Mouse (Mus musculus) heart, embryonic 11.5 days (tissue): ENCODE measurements at regions not wholly inside any gene's neighbourhood (a gene's known extent, or its start where the extent isn't known, plus 50 kb on each side); places are given as distances from the start of the nearest gene placed in this dataset.

Source experiments
- ATAC-seq: fragments of 200-750 bp; cut with Nextera tagmentation; replicated peaks from 2 replicates; pipeline ENCODE4 v1.8.0; 2017; ENCODE audit warnings: moderate library complexity; ENCODE audit not compliant: insufficient number of reproducible peaks, low FRiP score, low TSS enrichment
- H3K27ac ChIP-seq: fragments of 300-500 bp; sonication (generic); 2 replicates; pipeline ENCODE4 v1.5.1; 2014; ENCODE audit warnings: mild to moderate bottlenecking, low read depth, low read length
- H3K27me3 ChIP-seq: fragments of 300-500 bp; sonication (generic); 2 replicates; pipeline ENCODE4 v1.6.1; 2014; ENCODE audit warnings: mild to moderate bottlenecking, low read length, mixed read lengths; ENCODE audit not compliant: control insufficient read depth, insufficient read depth
- H3K36me3 ChIP-seq: fragments of 300-500 bp; sonication (generic); 2 replicates; pipeline ENCODE4 v1.6.1; 2014; ENCODE audit warnings: mild to moderate bottlenecking, low read length, moderate library complexity, mixed read lengths; ENCODE audit not compliant: control insufficient read depth, insufficient read depth
- H3K4me1 ChIP-seq: fragments of 300-500 bp; sonication (generic); 2 replicates; pipeline ENCODE4 v1.6.1; 2014; ENCODE audit warnings: low read length; ENCODE audit not compliant: control insufficient read depth, insufficient read depth
- H3K4me2 ChIP-seq: fragments of 300-500 bp; sonication (generic); 2 replicates; pipeline ENCODE4 v1.6.1; 2014; ENCODE audit warnings: mild to moderate bottlenecking, moderate library complexity
- H3K4me3 ChIP-seq: fragments of 300-500 bp; sonication (generic); 2 replicates; pipeline ENCODE4 v1.5.1; 2014; ENCODE audit warnings: low read depth, low read length
- H3K9ac ChIP-seq: fragments of 300-500 bp; sonication (generic); 2 replicates; pipeline ENCODE4 v1.6.1; 2014; ENCODE audit warnings: mild to moderate bottlenecking, low read depth, low read length, moderate library complexity
- H3K9me3 ChIP-seq: fragments of 300-500 bp; sonication (generic); replicated peaks from 2 replicates; pipeline ENCODE4 v1.6.1; 2016; ENCODE audit warnings: low read length; ENCODE audit not compliant: control insufficient read depth
- WGBS: fragments of 180-500 bp; shearing (Covaris S2); extraction: QIAGEN DNeasy Blood & Tissue Kit; methylation state at CpG from one replicate; pipeline ENCODE4 v1.1.7; 2014; ENCODE audit not compliant: insufficient replicate concordance; 5-methylcytosine and 5-hydroxymethylcytosine counted together

- Histone ChIP-seq H3K9ac (no peak overlapping the region), H3K27ac (no peak overlapping the region), H3K4me3 (no peak overlapping the region), H3K4me2 (no peak overlapping the region), H3K9me3 (no peaks in the 10 kb centered on the region), H3K4me1 (no peaks in the 10 kb centered on the region), H3K36me3 (no peaks in the 10 kb centered on the region), H3K27me3 (no peaks in the 10 kb centered on the region)
- 82% methylated on average over 1 of the region's 1 CpGs for WGBS
- no peak for ATAC-seq
These were observed 96.3 kb upstream of the Pdzrn3 start for GRCm38 (mm10) chr6:101473956-101474355.

DNA sequence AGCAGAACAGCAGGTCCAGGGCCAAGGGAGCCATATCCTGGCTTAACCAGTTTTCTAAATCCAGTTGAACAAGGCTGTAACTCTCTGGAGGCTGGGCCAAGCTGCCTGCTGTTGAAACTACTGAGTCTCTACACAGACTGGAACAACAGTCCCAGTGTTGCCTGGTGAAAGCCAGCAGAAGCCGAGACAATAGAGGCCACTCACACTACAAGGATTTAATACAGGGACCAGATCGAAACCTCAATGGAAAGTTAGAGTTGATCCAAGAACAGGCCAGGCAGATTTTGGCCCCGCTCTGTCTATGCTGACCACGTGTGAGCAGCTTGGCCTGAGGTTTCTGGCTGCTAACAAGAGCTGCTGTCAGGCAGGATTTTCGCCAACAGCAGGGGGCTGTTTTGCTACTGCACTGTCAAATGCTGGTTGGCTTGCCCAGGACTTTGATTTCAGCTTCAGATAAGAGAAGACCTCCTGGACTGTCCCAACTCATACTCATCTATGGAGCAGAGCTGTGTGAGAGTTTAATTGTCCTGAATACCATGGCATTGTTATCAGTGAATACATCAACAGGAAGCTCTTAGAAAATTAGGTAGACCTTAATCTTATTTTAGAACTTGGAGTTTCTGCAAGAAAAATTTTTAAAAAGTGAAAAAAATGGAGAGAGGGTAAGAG is 95.7 kb upstream of the Pdzrn3 start:
- Histone ChIP-seq H3K27me3 (no peaks in the 10 kb centered on the region), H3K36me3 (no peaks in the 10 kb centered on the region), H3K9me3 (no peaks in the 10 kb centered on the region), H3K9ac (no peak overlapping the region), H3K4me3 (no peak overlapping the region), H3K4me1 (no peaks in the 10 kb centered on the region), H3K27ac (no peak overlapping the region), H3K4me2 (no peak overlapping the region)
- WGBS, result 32% methylated on average over 5 of the region's 5 CpGs
- ATAC-seq, result no peak

DNA sequence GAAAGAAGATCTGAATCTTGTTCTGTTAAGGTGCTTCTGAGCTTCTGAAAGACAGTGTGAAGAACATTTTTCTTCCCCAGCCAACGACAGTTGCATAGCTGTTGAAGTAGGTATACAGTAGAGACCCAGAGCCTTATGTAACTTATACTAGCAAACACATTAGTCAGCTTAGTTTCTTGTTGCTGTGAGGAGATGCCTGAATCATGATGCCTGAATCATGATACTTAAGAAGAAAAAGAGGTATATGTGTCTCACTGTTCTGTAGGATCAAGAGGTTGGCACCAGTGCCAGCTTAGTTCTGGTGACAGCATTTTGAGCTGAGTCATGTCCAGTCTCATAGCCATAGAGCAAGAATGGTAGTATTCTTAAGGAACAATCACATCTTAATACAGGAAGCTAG is 87.2 kb upstream of the Pdzrn3 start:
- Histone ChIP-seq H3K4me1 (no peaks in the 10 kb centered on the region), H3K9ac (no peak overlapping the region), H3K36me3 (no peaks in the 10 kb centered on the region), H3K4me2 (no peak overlapping the region), H3K27ac (no peak overlapping the region), H3K9me3 (no peaks in the 10 kb centered on the region), H3K4me3 (no peak overlapping the region), H3K27me3 (no peaks in the 10 kb centered on the region)
- WGBS, result 67% methylated on average over 1 of the region's 1 CpGs
- no peak for ATAC-seq

- no peak overlapping the region for H3K27ac ChIP-seq
- no peak overlapping the region for H3K9ac ChIP-seq
- 70% methylated on average over 3 of the region's 3 CpGs for WGBS
- no peak overlapping the region for H3K4me3 ChIP-seq
- no peaks in the 10 kb centered on the region for H3K9me3 ChIP-seq
- H3K4me1 ChIP-seq, result no peaks in the 10 kb centered on the region
- H3K27me3 ChIP-seq, result no peaks in the 10 kb centered on the region
- ATAC-seq, result no peak
- no peaks in the 10 kb centered on the region for H3K36me3 ChIP-seq
- no peak overlapping the region for H3K4me2 ChIP-seq
These were observed 86.2 kb upstream of the Pdzrn3 start for GRCm38 (mm10) chr6:101463812-101464320.

DNA sequence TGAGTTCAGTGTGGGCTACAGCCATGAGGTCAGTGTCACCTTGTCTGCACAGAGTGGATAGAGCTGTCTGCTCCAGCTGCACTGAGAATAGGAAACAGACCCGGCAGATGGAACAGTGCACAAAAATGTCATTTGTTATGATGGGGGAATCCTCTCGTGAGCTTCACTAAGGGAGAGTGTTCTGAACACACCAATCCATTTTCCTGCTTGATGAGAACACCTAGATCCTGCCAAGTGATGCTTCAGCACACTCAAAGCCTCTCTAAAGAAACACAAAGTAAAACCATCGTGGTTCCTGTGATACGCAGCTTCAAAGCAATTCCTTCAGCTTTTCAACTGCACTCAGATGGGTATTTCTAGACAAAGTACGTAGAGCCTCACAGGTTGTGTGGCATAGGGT is 69.0 kb upstream of the Pdzrn3 start:
- no peaks in the 10 kb centered on the region for H3K4me1 ChIP-seq
- ATAC-seq, result no peak
- H3K9ac ChIP-seq, result no peak overlapping the region
- H3K4me2 ChIP-seq, result no peak overlapping the region
- no peak overlapping the region for H3K27ac ChIP-seq
- no peaks in the 10 kb centered on the region for H3K36me3 ChIP-seq
- no peaks in the 10 kb centered on the region for H3K9me3 ChIP-seq
- no peaks in the 10 kb centered on the region for H3K27me3 ChIP-seq
- 79% methylated on average over 5 of the region's 5 CpGs for WGBS
- H3K4me3 ChIP-seq, result no peak overlapping the region

GRCm38 (mm10) chr6:101446316-101446715 is 68.6 kb upstream of the Pdzrn3 start:
- Histone ChIP-seq H3K9ac (no peak overlapping the region), H3K36me3 (no peaks in the 10 kb centered on the region), H3K9me3 (no peaks in the 10 kb centered on the region), H3K27ac (0 out of 2 replicates have a peak overlapping the region, but pooled peaks have one; percentile 10), H3K4me3 (no peak overlapping the region), H3K27me3 (no peaks in the 10 kb centered on the region), H3K4me1 (no peaks in the 10 kb centered on the region), H3K4me2 (no peak overlapping the region)
- no peak for ATAC-seq
- WGBS, result 52% methylated on average over 2 of the region's 2 CpGs

DNA sequence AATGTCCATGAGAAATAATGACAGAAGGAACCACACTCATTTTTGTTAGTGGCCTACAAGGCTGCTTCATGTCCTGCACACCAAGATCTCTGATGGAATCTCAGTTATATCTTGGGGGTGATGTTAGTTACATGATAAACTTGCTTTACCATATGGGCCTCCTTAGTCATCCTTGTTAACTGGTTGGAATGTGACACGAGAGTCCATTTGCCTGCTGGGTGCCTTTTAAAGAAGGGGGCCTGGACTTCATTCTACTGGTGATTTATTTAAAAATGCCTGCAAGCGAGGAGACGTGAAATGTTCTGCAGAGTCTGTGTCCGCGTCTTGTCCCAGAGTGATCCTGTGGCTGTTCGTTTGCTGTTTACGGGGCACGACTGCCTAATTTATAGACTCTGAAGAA is 55.1 kb upstream of the Pdzrn3 start:
- Histone ChIP-seq H3K27ac (no peak overlapping the region), H3K4me1 (no peaks in the 10 kb centered on the region), H3K9me3 (no peaks in the 10 kb centered on the region), H3K4me2 (no peak overlapping the region), H3K36me3 (no peaks in the 10 kb centered on the region), H3K27me3 (no peaks in the 10 kb centered on the region), H3K4me3 (no peak overlapping the region), H3K9ac (no peak overlapping the region)
- 78% methylated on average over 8 of the region's 8 CpGs for WGBS
- ATAC-seq, result no peak

- no peak overlapping the region for H3K4me2 ChIP-seq
- no peaks in the 10 kb centered on the region for H3K9me3 ChIP-seq
- no peak overlapping the region for H3K9ac ChIP-seq
- H3K4me3 ChIP-seq, result no peak overlapping the region
- no peak for ATAC-seq
- no peak overlapping the region for H3K27ac ChIP-seq
- H3K36me3 ChIP-seq, result no peaks in the 10 kb centered on the region
- 67% methylated on average over 2 of the region's 2 CpGs for WGBS
- no peaks in the 10 kb centered on the region for H3K27me3 ChIP-seq
- H3K4me1 ChIP-seq, result no peaks in the 10 kb centered on the region
These were observed 51.9 kb upstream of the Pdzrn3 start for GRCm38 (mm10) chr6:101429634-101430033.
